Mouse (Mus musculus) urinary bladder, postnatal 25 days (tissue): ENCODE measurements around the gene Mlip.
"Not testable (repeated sequence)": the region's sequence is repeated elsewhere in the genome, so short reads cannot be mapped to it uniquely, and the experiment has no call there.

Experiments used
- DNase-seq: peaks from one replicate; pipeline ENCODE4 v3.0.0; 2022; ENCODE audit warnings: low spot score

Gene Mlip

GRCm38 (mm10) chr9:77179486-77179885 is 173.3 kb downstream of the Mlip start:
- no peak for DNase-seq

GRCm38 (mm10) chr9:77175870-77176269 is 176.9 kb downstream of the Mlip start:
- no peak for DNase-seq

- DNase-seq: no peak
Measured at GRCm38 (mm10) chr9:77172044-77172443, 180.7 kb downstream of the Mlip start.

GRCm38 (mm10) chr9:77165877-77166276 is 186.9 kb downstream of the Mlip start:
- DNase-seq: no peak

GRCm38 (mm10) chr9:77161764-77162163 is 191.0 kb downstream of the Mlip start:
- DNase-seq: no peak

GRCm38 (mm10) chr9:77160277-77160926 is 192.4 kb downstream of the Mlip start:
- DNase-seq: no peak

GRCm38 (mm10) chr9:77148518-77149257 is 204.1 kb downstream of the Mlip start:
- no peak for DNase-seq

- DNase-seq: no peak
Measured at GRCm38 (mm10) chr9:77119735-77120134, 233.0 kb downstream of the Mlip start.

- no peak for DNase-seq
Measured at GRCm38 (mm10) chr9:77096886-77097285, 255.9 kb downstream of the Mlip start.

- not testable (repeated sequence) for DNase-seq
Measured at GRCm38 (mm10) chr9:77083221-77083620, 269.5 kb downstream of the Mlip start.

GRCm38 (mm10) chr9:77071676-77072075 is 281.1 kb downstream of the Mlip start:
- DNase-seq: no peak

- DNase-seq: no peak
Measured at GRCm38 (mm10) chr9:77056611-77057010, 296.2 kb downstream of the Mlip start.

GRCm38 (mm10) chr9:77054426-77055193 is 298.2 kb downstream of the Mlip start:
- DNase-seq: no peak
